Mouse (Mus musculus) lung, postnatal 10 days (tissue): ENCODE data around the gene Slc19a2.

Source experiments
- DNase-seq: peaks from one replicate; pipeline ENCODE4 v3.0.0; 2021

Slc19a2 gene

DNA sequence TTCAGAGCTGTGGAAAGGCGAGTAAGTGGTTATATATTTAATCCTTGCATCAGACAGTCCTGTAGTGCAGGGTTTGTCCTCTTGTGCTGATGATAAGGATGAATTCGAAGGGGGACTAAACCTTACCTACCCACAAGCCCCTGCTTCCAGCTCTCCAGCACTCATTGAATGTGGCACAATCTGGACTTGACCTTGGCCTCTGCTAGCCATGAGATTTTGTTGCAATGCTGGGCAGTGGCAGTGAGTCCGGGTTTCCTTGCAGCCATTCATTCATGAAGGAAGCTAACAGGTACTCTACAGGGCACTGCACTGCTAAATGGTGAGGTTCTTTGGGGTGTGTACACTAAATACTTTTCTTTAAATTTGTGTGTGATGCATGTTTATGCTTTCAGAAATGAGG is 6.0 kb downstream of the Slc19a2 start:
- no peak for DNase-seq

- peak; percentile 9 for DNase-seq
Measured at GRCm38 (mm10) chr1:164260171-164261028, 11.6 kb downstream of the Slc19a2 start.

DNA sequence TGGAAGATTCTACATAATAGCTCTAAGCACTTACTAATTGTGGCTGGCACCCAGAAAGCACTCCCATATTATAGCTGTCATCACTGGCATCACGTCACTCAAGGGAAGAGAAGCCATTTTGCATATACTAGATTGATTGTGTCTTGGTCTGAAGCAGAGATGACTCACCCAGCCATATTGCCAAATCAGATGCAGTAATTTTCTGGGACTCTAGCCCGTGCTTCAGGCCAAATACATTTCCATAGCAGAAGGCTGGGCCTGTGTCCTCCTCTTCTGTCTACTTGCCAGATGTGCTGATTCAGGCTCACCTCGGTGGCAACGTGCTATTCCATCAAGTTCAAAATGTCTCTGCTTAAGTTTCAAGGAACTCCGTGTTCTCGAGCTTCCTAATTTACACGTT is 12.7 kb downstream of the Slc19a2 start:
- DNase-seq = peak; percentile 59

- DNase-seq = no peak
Measured at GRCm38 (mm10) chr1:164270941-164271340, 22.1 kb downstream of the Slc19a2 start.

GRCm38 (mm10) chr1:164273659-164274058 is 24.8 kb downstream of the Slc19a2 start:
- DNase-seq = no peak

DNA sequence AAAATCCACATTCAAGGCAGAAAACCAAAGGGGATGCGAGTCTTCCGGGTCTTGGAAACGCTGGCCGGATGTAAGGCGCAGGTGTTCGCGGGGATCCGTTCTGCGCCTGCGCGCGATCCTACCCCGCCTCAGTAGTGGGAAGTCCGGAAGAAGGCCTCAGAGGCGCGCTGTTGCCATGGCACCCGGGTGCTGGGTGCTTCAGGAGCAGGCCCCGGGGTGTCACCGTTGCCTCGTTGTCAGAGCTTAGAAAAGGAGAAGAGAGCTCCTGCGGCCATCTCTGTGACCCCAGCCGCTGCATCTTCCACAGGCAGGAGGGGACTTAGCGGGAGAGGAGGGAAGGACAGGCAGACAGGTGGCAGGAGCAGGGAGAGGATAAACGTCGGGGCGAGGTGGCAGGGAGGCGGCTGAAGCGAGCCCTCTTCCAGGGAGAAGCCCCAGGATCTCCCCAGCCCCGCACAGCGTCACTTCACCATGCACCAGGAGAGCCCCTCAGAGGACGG is 26.7 kb downstream of the Slc19a2 start, which contains the start of gene Ccdc181:
Ccdc181 (plus strand) TSS at position 131 of the 500 bp plus-strand sequence.
- peak; percentile 93 for DNase-seq

- no peak for DNase-seq
Measured at GRCm38 (mm10) chr1:164276552-164276951, 27.7 kb downstream of the Slc19a2 start.

DNA sequence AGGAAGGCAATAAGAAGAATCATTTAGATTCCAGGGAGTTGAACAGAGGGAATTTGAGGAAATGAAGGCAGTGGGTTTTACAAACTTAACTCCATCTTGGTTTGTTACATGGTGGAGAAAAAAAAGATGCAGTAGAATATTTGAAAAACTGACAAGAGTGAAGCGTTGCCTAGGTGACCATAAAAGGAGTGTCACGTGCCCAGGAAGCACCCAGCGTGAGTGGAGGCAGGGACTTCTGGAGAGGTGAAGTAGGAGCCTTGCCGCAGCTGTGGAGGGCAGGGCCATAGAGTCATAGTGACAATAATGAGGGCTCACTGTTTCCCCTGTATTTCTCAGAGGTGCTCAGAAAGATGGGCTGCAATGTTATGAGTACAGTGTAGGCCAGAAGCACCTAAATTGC is 30.5 kb downstream of the Slc19a2 start:
- DNase-seq = no peak

DNA sequence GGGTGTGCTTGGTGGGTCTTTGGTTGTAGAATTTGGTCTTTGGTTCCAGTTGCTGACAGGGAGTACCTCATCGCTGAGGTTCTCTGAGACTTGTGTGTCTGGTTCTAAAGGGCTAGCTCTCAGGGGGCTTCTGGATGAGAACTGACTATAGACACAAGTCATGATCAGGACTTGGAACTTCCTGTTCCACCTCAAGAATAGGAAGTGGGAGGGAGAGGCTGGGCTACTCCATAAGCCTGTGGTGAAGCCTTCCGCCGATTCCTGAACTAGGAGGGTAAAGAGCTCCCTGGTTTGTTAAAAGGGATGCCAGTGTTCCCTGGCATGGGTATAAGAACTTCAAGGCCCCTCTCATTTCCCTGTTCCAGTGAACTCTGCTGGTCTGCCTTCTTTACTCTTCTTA is 35.2 kb downstream of the Slc19a2 start:
- no peak for DNase-seq

DNA sequence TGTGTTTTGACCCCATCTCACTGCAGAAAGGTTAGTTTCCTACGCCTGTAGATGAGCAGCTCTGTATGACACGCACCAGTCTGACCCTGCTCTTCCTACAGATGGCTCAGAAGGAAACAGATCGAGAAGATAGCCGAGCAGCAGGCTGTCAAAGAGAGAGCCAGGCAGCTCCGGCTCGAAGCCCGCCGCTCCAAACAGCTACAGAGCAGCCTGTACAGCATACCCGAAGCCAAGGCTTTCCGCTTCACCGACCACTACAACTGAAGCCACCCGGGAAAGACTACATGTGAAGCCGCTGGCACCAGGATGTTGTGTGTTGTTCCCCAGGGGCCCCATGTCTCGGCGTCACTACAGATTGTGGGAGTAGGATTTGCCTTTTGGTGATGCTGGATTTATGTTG is 38.6 kb downstream of the Slc19a2 start:
- no peak for DNase-seq

DNA sequence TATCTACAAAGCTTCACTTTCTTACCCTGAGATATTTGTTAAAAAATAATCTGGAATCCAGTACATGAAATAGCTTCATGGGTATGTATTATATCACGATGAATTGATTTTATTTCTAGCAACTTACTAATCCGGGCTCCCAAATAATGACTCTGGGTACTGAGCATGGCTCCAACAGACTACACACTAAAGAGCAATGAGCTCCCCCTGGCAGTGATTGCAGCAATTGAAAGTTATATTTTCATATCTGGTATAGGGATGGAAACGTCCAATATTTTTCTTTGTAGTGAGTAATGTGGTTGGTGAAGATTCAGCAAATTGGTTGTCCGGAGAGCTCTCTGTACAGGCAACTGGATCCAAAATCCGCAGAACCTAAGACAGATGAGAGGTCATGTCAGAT is 43.2 kb downstream of the Slc19a2 start:
- no peak for DNase-seq

DNA sequence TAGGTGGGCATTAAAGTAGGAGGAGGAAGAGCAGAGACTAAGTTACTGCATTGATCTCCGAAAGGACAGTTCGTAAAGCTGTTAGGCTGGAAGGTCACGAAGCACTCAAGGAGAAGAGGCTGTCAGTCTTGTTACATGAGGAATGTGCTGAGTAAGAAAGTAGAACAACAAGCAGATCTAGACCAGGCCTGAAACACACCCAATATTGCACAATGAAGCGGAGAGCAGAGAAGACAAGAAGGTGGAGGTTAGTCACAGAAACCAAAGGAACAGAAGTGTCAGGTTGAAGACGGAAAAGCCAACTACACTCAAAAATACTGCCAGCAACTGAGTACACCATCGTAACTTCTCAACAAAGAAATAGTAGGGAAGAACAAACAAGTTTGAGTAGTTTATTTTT is 45.2 kb downstream of the Slc19a2 start:
- DNase-seq = no peak

- DNase-seq = no peak
Measured at GRCm38 (mm10) chr1:164296473-164296872, 47.6 kb downstream of the Slc19a2 start.

DNA sequence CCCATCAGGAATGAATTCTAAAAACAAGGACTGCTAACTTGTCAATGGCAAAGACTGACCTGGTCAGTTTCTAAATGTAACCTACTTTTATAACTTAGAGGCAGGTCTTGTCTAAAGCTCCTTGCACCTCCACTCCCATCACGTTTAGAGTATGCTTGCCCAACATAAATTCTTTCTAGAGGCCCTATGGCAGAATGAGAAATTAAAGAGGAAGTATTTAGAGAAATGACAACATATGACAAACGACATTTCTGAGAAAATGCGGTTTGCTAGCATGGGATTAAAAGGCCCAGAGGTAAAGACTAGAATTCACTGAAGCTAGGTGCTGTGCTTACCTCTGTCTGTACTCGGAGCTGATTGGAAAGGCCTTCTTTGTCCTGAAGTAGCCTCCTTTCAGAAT is 53.1 kb downstream of the Slc19a2 start:
- no peak for DNase-seq

DNA sequence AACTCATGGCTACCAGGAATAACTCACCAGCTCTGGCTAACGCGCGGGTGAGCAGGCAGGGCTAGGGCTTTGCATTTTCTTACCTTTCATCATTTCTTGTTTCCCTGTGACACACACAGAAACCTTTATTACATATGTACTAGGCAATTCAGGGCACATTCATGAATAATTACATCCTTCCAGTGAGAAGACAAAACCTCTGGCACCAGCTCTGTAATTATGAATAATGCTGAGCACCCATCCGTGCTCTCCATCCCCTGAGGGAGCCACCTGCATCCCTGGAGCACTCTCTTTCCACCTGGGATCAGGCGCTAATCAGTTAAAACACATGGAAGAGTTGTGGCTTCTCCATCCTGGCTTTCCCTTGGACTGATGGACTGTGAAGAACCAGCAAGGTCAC is 55.0 kb downstream of the Slc19a2 start, which contains the start of gene Nme7:
Nme7 (plus strand) TSS at position 301 of the 400 bp plus-strand sequence.
- DNase-seq = no peak

DNA sequence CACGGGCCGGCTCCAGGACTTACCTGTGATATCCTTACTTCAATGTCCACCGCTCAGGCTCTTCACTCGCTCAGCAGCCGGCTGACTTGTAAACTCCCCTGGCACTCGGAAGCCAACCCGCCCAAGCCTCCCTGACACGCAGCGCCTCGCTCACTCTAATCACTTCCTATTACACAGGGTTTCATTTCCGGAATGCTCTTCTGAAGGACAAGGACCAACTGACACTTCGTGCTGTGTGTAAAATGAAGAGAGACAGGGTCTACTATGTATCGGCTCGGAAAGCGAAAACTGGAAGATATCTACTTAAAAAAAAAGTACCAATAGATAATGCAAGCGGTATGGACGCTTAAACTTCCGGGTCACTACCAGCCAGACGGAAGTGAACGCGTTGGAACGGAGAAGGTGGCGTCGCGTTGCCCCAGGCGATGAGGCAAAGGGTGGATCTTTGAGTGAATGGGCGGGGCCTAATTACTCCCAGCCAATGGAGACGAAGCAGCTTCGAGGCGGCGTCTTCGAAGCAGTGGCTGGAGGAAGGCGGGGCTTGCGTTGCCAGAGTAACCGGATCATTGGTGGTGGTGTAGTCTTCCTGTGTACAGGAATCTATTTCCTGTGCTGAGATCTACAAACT is 58.4 kb downstream of the Slc19a2 start, which contains the start of gene Blzf1:
Blzf1 (minus strand) TSS at position 366 of the 628 bp plus-strand sequence.
- DNase-seq = peak; percentile 99

DNA sequence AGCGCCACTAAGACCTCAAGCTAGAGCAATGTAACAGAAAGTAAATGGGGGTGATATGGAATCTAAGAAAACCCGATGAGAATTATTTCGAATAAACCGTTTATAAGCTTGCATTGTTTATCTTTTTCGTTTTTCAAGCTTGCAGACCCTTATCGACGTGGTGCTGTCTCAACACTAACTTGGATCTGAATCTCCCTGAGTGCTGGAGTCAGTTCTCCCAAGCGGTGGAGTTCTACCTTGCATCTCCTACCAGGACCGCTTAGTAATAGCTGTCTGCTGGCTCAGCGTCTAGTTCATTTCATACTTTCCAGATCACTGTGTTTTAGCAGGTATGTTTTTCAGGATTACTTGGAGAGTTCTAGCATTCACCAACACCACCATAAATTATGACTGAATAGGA is 59.1 kb downstream of the Slc19a2 start:
- no peak for DNase-seq

DNA sequence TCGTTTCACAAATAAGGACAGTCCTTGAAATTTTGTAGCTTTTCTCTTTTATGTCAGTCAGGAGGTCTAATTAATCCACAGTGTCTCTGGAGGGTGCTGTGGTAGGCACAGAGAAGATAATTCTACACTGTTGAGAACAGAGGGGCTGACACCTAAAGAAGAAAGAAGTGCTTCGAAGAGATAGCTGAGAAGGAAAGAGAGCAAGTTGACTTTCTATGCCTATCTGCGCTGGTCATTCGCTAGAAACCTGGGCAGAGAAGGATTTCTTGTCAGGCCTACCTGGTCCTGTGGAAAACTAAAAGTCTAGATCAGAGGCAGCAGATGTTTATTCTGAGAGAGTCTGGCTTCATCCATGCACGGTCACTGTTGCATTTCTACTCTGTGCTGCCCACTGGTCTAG is 65.2 kb downstream of the Slc19a2 start:
- no peak for DNase-seq
